Mouse (Mus musculus) heart, adult 2 months (tissue): Measurements from ENCODE around the gene Hvcn1. TPM values are rescaled to one million over a fixed set of nuclear protein-coding genes. Genes with fewer than 3 reads are reported as not detected.
"Not testable (repeated sequence)": the region's sequence is repeated elsewhere in the genome, so short reads cannot be mapped to it uniquely, and the experiment has no call there.

Experiments
- DNase-seq, 2 experiments: peaks; one replicate each; pipeline ENCODE4 v3.0.0; 2021
- H3K27ac ChIP-seq: fragments of 200-600 bp; 2 replicates; pipeline ENCODE4 v1.8.1; 2022
- H3K27me3 ChIP-seq: fragments of 200-500 bp; 2 replicates; pipeline ENCODE4 v1.6.1; 2012; ENCODE audit warnings: mild to moderate bottlenecking, low read length, inconsistent platforms, mixed read lengths; ENCODE audit not compliant: control insufficient read depth, insufficient read depth
- H3K36me3 ChIP-seq: fragments of 200-500 bp; 2 replicates; pipeline ENCODE4 v1.6.1; 2012; ENCODE audit warnings: low read length, inconsistent platforms; ENCODE audit not compliant: control insufficient read depth, insufficient read depth
- H3K4me1 ChIP-seq: fragments of 200-500 bp; 2 replicates; pipeline ENCODE4 v1.6.1; 2011; ENCODE audit warnings: low read length; ENCODE audit not compliant: control insufficient read depth, insufficient read depth
- H3K4me3 ChIP-seq: fragments of 200-600 bp; 2 replicates; pipeline ENCODE4 v1.8.1; 2022
- H3K79me2 ChIP-seq: fragments of 200-500 bp; replicated peaks from 2 replicates; pipeline ENCODE4 v1.6.1; 2012; ENCODE audit warnings: mild to moderate bottlenecking, inconsistent platforms, low read length, moderate library complexity, mixed read lengths; ENCODE audit not compliant: control insufficient read depth, insufficient read depth
- H3K9ac ChIP-seq: fragments of 200-500 bp; 2 replicates; pipeline ENCODE4 v1.6.1; 2012; ENCODE audit warnings: low read depth, mild to moderate bottlenecking, control low read depth, inconsistent platforms, low read length, mixed read lengths
- CTCF ChIP-seq: fragments of 200-600 bp; IDR thresholded peaks from 2 replicates; pipeline ENCODE4 v1.8.1; 2022; ENCODE audit warnings: antibody characterized with exemption, mild to moderate bottlenecking, moderate library complexity
- EP300 ChIP-seq: fragments of 200-500 bp; IDR thresholded peaks from 2 replicates; pipeline ENCODE4 v1.6.1; 2011; ENCODE audit warnings: low read depth, low read length, control low read depth; ENCODE audit not compliant: insufficient read depth
- POLR2A ChIP-seq: fragments of 200-500 bp; IDR thresholded peaks from 2 replicates; pipeline ENCODE4 v1.6.1; 2011; ENCODE audit warnings: mild to moderate bottlenecking, low read depth, low read length, control low read depth; ENCODE audit not compliant: insufficient read depth
- WGBS: fragments of 180-500 bp; shearing (Covaris S2); methylation state at CpG from one replicate; pipeline ENCODE4 v1.1.7; 2018; 5-methylcytosine and 5-hydroxymethylcytosine counted together
- intact Hi-C: fragments of 180-260 bp; cut with DNase I; formaldehyde crosslinking; loops from one replicate; pipeline ENCODE4 v1.15.1; 2025
- polyA plus RNA-seq: library from polyadenylated mRNA; depleted of rRNA; stranded (reverse); fragments of >200 nt; gene quantifications from 2 replicates; pipeline ENCODE4 v1.2.3, GENCODE M21; 2012
- total RNA-seq, 2 experiments: library from RNA; stranded (reverse); gene quantifications; 2 replicates each; pipeline ENCODE4 v1.2.3; 2021

Gene Hvcn1
- total and polyA plus RNA-seq, 3 experiments: 0.81 to 2.9 (median 1.5) TPM

- 85% methylated on average over 7 of the region's 7 CpGs for WGBS
- H3K27ac ChIP-seq: no peak overlapping the region
- no peaks in the 10 kb centered on the region for H3K36me3 ChIP-seq
- H3K4me1 ChIP-seq: no peaks in the 10 kb centered on the region; the same call in 1 of the 2 replicates
- no peaks in the 10 kb centered on the region for H3K27me3 ChIP-seq
- no peak overlapping the region for H3K4me3 ChIP-seq
- no peak for DNase-seq
- no peak overlapping the region for H3K9ac ChIP-seq
- intact Hi-C loops: loop anchor here (1.0 kb wide), 1 partner anchor 47 kb away; no protein-coding TSS in a partner anchor
- H3K79me2 ChIP-seq: no peaks in the 10 kb centered on the region
- TF ChIP-seq EP300 (no peak), CTCF (no peak), POLR2A (no peak)
Observed at GRCm38 (mm10) chr5:122175961-122176360, 30.6 kb upstream of the Hvcn1 start.

GRCm38 (mm10) chr5:122176398-122176797 is 30.2 kb upstream of the Hvcn1 start:
- no peak overlapping the region for H3K9ac ChIP-seq
- H3K27me3 ChIP-seq: no peaks in the 10 kb centered on the region
- TF ChIP-seq EP300: 0 out of 2 replicates have a peak, but pooled peaks have one; percentile 54
- TF ChIP-seq POLR2A: no peak
- peak; percentile 79 for TF ChIP-seq CTCF
- no peak overlapping the region for H3K4me3 ChIP-seq
- WGBS: 23% methylated on average over 1 of the region's 1 CpGs
- H3K4me1 ChIP-seq: no peaks in the 10 kb centered on the region; the same call in 1 of the 2 replicates
- no peaks in the 10 kb centered on the region for H3K79me2 ChIP-seq
- intact Hi-C loops: loop anchor here (1.0 kb wide), 1 partner anchor 47 kb away; no protein-coding TSS in a partner anchor
- no peaks in the 10 kb centered on the region for H3K36me3 ChIP-seq
- DNase-seq: peak; percentile 59 to 60
- H3K27ac ChIP-seq: no peak overlapping the region

GRCm38 (mm10) chr5:122179665-122180064 is 26.9 kb upstream of the Hvcn1 start:
- H3K9ac ChIP-seq: no peak overlapping the region
- H3K4me3 ChIP-seq: no peak overlapping the region
- no peaks in the 10 kb centered on the region for H3K36me3 ChIP-seq
- no peak overlapping the region for H3K27ac ChIP-seq
- intact Hi-C loops: no loop called here
- no peak for TF ChIP-seq CTCF
- TF ChIP-seq EP300: no peak
- no peak for TF ChIP-seq POLR2A
- no peak for DNase-seq
- H3K27me3 ChIP-seq: no peaks in the 10 kb centered on the region
- no peaks in the 10 kb centered on the region; the same call in 1 of the 2 replicates for H3K4me1 ChIP-seq
- H3K79me2 ChIP-seq: no peaks in the 10 kb centered on the region
- WGBS: 32% methylated on average over 6 of the region's 6 CpGs

GRCm38 (mm10) chr5:122184283-122184806 is 22.3 kb upstream of the Hvcn1 start:
- Histone ChIP-seq H3K4me1 (no peaks in the 10 kb centered on the region), H3K27ac (no peak overlapping the region), H3K4me3 (no peak overlapping the region), H3K9ac (no peak overlapping the region), H3K27me3 (no peaks in the 10 kb centered on the region), H3K79me2 (no peaks in the 10 kb centered on the region), H3K36me3 (no peaks in the 10 kb centered on the region)
- DNase-seq: no peak
- TF ChIP-seq CTCF: no peak
- no peak for TF ChIP-seq EP300
- TF ChIP-seq POLR2A: no peak
- 63% methylated on average over 7 of the region's 7 CpGs for WGBS
- intact Hi-C loops: no loop called here

- H3K27me3 ChIP-seq, H3K79me2 ChIP-seq, H3K36me3 ChIP-seq, intact Hi-C loops, DNase-seq, H3K4me1 ChIP-seq, H3K27ac ChIP-seq, H3K4me3 ChIP-seq, H3K9ac ChIP-seq: not testable (repeated sequence)
- 92% methylated on average over 6 of the region's 6 CpGs for WGBS
Observed at GRCm38 (mm10) chr5:122184858-122185257, 21.7 kb upstream of the Hvcn1 start.

- TF ChIP-seq CTCF: no peak
- TF ChIP-seq EP300: no peak
- DNase-seq: no peak
- Histone ChIP-seq H3K79me2 (no peaks in the 10 kb centered on the region), H3K4me3 (no peak overlapping the region), H3K36me3 (no peaks in the 10 kb centered on the region), H3K9ac (no peak overlapping the region), H3K4me1 (no peaks in the 10 kb centered on the region), H3K27ac (no peak overlapping the region), H3K27me3 (no peaks in the 10 kb centered on the region)
- 24% methylated on average over 3 of the region's 3 CpGs for WGBS
- intact Hi-C loops: no loop called here
Observed at GRCm38 (mm10) chr5:122189115-122189514, 17.5 kb upstream of the Hvcn1 start.
